Mouse (Mus musculus): Measurements from ENCODE around the gene Endou.

Gene Endou

GRCm38 (mm10) chr15:97754476-97754875 lies 23.3 kb upstream of the Endou start:
- DNase-seq (ENCODE audit: low read depth, low spot score), result no peak

DNA sequence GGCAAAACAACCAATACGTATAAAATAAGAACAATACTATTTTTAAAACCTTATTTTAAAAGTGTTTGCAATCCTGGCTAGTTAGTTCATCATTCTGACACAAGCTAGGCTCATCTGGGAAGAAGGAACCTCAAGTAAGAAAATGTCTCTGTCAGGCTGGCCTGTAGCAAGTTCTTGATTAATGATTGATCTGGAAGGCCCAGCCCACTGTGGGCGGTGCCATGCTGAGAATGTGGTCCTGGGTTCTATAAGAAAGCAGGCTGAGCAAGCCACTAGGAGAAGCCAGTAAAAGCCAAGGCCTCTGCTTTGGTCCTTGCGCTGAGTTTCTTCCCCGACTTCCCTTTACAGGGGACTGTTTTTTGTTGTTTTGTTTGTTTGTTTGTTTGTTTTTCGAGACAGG lies 21.4 kb upstream of the Endou start:
- DNase-seq (ENCODE audit: low read depth, low spot score), result no peak

DNA sequence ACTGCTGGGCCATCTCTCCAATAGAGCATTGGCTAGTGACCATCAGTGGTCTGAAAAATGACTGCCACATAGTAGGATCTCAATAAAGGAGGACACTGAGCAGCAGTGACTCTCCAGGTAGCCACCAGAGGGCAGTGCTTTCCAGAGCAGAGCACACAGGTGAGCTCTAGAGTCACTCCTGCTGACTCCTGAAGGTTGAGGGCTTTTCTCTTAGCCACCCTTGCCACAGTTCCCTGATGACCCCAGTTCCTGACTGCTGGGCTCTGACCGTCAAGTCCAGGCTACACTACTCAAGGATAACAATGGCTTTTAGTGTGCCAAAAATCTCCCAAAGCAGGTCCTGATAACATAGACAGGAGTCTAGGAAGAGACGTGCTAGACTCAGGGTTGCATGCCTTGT lies 20.5 kb upstream of the Endou start:
- DNase-seq (ENCODE audit: low read depth, low spot score), result no peak

GRCm38 (mm10) chr15:97750697-97751096 lies 19.6 kb upstream of the Endou start:
- peak; percentile 58 for DNase-seq (ENCODE audit: low read depth, low spot score)

DNA sequence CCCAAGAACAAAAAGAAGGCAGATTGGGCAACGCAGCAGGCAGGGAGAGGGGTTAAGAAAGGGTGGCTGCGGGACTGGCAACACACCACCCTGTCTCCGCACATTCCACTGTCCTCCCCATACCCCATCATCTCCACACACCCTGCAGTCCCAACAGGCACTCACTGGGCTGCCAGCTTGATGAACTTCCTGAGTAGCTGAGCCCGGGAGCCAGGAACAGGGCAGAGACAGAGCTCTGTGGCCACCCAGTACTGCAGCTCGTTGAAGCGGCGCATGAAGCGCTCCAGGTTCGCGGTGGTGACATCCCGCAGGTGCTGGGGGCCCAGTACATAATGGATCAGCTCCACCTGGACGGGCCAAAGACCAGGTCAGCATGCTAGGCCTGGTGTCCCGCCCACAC lies 18.7 kb upstream of the Endou start:
- no peak for DNase-seq (ENCODE audit: low read depth, low spot score)

- DNase-seq (ENCODE audit: low read depth, low spot score), result no peak
These were observed 18.3 kb upstream of the Endou start for GRCm38 (mm10) chr15:97749397-97749796.

DNA sequence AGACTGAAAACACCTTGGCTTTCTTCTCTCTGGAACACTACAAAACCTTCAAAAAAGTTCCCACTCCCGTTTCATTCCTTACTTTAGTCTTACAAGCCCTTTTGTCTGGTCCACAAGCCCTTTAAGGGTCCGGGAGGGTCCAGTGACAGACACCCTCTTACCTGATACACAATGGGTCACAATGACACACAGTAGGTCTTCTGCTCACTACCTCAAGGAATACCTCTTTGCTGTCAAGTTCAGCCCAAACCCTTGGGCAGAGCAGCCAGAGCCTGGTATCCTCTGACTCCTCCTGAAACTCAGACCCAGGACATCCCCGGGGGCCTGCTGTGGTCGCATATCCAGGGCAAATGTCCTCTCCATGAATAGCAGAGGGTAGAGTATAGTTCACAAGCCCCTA lies 17.8 kb upstream of the Endou start:
- DNase-seq (ENCODE audit: low read depth, low spot score), result no peak

DNA sequence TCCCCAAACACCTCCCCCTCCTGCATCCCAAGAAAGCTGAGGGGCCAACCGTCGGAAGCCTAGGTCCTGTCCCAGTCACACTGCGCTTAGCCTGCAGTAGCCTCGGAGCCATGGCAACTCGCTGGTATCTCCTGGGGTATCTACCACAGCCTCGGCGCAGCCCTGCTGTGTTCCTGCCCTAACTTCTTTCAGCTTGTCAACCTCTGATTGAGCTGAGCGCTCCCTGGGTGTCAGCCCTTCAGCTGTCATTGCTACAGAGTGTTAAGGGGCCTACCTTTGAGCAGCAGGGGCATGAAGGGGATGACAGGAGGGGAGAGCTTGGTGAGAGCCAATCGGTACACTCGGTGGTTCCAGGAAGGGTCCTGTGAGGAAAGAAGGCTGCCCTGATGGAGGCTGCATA lies 17.2 kb upstream of the Endou start:
- DNase-seq (ENCODE audit: low read depth, low spot score), result no peak

DNA sequence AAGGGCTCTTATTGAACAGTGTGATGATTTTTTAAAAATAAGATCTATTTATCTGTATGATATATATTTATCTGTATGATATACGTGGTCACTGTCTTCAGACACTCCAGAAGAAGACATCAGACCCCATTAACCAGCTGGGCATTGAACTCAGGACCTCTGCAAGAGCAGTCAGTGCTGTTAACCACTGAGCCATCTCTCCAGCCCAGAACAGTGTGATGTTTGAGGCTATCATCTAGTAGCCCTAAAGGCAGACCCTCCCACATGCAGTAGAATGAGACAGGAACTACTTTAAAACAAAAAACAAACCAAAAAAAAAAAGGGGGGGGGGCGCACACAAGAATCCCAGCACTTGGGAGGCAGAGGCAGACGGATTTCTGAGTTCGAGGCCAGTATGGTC lies 16.3 kb upstream of the Endou start:
- DNase-seq (ENCODE audit: low read depth, low spot score), result no peak

- DNase-seq (ENCODE audit: low read depth, low spot score), result no peak
These were observed 15.6 kb upstream of the Endou start for GRCm38 (mm10) chr15:97746748-97747147.

DNA sequence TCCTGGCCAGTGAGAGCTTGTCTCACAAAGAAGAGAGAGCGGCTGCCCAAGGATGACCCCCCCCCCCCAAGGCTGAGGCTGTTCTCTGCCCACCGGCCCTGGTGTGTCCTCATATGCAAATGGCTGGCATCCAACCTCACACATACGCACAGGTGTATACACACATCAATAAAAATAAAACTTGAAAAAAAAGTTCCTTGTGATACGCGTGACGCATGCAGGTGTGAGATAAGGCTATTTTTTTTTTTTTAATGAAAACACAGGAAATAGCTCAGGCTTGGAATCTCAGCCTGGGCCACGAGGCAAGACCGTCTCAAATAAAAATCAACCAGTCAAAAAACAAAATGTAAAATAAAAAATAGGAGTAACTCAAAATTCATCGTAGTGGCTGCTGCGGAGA lies 15.1 kb upstream of the Endou start:
- DNase-seq (ENCODE audit: low read depth, low spot score), result no peak

DNA sequence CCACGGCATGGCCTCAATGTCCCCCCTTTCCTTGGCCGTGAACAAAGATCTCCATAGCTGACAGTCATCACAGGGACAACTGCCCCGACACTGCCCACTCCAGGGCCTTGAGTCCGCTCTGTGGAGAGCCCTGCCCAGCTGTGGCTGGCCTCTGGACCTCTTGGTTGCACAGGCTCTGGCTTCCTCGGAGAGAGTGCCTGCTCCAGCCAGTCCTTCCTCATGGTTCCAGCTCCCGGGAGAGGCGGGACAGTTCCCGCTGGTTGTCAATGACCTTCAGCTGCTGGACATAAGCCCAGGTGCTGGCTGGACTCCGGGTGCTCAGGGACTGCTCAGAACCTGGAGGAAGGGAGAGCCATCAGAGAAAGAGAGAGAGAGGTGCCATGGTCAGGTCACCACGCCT lies 14.2 kb upstream of the Endou start:
- DNase-seq (ENCODE audit: low read depth, low spot score), result no peak

DNA sequence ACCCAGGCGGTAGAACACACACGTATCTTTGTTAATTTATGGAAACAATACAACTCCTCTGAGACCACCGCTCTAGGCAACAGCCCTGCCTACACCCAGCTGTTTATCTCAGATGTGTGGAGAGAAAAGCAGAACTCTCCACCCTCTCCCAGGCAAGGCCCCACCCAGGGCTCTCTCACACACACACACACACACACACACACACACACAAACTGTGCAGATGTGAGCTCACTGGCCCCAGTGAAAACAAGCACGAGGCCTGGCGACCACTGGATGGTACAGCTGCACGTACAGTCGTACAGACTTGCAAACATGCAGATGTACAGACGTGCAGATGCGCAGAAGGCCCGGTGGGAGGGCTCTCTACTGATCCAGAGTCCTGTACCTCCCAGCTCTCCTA lies 13.8 kb upstream of the Endou start:
- DNase-seq (ENCODE audit: low read depth, low spot score), result no peak

DNA sequence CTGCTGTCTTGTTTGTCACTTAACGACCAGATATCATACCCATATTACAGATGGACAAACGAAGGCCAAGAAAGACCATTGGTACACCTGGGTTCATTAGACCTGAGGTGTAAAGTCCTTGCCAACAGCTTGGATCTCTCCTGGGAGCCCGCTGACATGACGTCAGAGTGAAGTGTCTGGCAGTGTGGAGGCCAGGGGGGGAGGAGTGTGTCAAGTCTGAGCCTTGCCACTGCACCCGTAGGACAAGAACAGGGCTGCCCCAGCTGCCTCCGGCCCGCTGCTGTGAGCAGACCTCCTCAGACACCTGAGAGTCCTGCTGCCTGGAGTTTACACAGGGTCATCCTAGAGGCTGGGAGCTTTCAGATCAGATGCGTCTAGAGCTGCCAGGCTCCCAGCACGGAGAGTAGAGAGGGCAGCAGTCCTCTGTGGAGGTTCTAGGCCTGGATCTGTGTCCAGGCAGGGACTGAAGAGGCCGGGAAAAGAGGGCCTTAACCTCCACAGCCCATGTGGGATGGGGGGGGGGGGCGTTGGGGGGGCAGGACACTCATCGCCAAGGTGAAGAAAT lies 12.9 kb upstream of the Endou start:
- no peak for DNase-seq (ENCODE audit: low read depth, low spot score)

DNA sequence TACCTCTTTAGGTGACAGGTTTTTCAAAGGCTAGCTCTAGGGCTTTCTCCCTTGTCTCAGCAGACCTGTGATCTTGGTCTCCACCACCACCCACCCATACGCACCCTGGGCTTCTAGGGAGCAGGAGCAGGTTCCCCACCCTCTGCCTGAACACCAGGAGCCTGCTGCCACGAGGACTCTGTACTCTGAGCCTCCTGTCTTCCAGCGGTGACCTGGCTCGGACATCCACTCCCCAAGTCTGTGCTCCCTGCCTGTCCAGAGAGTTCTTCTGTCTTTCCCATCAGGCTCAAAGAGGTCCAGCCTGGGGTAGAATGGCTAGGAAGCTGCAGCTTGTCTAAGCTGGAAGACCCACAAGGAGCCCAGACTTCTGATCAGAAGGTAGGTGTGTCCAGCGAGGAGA lies 12.1 kb upstream of the Endou start:
- no peak for DNase-seq (ENCODE audit: low read depth, low spot score)

DNA sequence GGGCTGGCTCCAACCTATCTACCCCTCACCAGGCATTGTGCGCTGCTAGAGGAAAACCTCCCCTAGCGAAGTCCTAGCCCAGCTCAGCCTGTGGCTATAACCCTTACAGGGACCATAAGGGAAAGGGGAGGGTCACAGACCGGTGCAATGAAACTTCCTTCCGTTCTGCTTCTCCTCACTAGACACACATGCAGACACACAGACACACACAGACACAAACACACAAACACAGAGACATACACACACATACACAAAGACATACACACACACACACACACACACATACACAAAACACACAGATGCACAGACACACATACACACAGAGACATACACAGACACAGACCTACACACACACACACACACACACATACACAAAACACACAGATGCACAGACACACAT lies 11.5 kb upstream of the Endou start:
- DNase-seq (ENCODE audit: low read depth, low spot score), result no peak

GRCm38 (mm10) chr15:97742074-97742473 lies 10.9 kb upstream of the Endou start:
- no peak for DNase-seq (ENCODE audit: low read depth, low spot score)

DNA sequence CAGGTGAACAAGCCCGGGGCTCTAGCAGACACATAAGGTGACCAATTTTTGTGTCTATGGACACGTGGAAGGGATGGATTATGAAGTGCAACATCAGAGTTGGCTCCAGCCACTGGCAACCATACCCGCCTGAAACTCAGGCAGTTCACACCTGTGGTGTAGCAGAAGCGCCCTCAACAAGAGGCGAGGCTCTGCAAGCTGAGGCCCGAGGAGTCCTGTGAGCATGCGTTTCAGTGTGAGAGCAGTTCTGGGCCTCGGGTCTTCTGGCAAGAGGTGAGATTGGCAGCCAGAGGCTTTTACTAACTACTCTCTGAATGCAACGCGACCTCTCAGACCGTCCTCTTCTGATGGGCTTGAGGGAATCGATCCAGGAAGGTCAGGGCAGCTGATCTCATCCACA lies 10.5 kb upstream of the Endou start:
- no peak for DNase-seq (ENCODE audit: low read depth, low spot score)

- DNase-seq (ENCODE audit: low read depth, low spot score), result no peak
These were observed 9.2 kb upstream of the Endou start for GRCm38 (mm10) chr15:97740283-97740732.

DNA sequence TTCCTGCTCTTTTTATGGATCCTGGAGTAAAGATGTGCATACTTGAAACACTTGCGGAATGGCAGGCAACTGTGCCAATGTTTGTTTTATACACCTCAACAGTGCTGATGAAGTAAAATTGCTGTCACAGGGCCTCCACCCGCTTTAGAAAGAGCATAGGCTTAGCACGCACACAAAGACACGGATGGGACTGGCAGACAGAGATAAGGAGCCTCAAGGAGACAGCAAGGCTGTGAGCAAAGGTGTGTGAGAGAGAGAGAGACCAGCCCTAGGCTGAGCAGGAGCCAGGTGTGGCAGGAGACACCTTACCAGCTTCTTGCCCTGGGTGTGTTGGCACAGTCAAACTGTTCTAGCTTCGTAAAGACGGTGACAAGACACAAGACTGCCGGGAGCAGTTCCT lies 7.8 kb upstream of the Endou start:
- no peak for DNase-seq (ENCODE audit: low read depth, low spot score)

- no peak for DNase-seq (ENCODE audit: low read depth, low spot score)
These were observed 849 bp upstream of the Endou start for GRCm38 (mm10) chr15:97731988-97732387.

DNA sequence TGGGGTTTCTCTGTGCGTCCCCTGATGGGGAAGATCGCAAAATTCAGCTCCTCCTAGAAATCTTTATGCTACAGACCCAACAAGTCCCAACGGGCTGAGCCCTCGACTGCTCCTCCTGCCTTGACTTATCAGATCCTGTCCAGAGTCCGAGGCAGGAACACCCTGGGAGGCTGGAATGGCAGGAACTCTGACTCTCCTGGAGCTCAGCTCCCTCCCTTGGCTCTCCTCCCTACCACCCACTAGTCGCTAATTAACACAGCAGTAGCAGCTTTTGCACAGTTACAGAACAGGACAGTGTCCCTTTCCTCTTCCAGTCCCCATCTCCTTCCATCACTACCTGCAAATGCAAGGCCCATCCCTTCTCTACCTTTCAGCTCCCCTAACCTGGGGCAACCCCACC lies 774 bp downstream of the Endou start:
- DNase-seq (ENCODE audit: low read depth, low spot score), result no peak

GRCm38 (mm10) chr15:97728804-97729203 lies 2.3 kb downstream of the Endou start:
- no peak for DNase-seq (ENCODE audit: low read depth, low spot score)

DNA sequence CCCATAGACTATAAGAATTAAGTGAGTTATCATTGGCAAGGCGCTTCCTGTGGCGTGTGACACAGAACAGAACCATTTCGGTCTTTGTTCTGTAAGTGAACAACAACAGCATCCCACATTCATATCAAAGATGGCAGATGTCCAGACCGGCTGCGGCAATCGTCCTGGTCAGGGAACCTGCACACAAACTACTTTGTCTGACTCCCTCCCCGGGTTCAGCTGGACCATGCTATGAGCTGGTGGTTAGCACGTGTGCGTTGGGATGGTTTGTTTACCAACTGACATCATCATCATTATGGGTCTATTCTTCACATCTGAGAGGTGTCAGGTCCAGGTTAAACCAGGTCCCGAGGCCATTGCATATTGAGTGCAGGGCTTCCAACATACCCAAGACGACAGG lies 2.7 kb downstream of the Endou start:
- DNase-seq (ENCODE audit: low read depth, low spot score), result no peak
